Mouse (Mus musculus) megakaryocyte-erythroid progenitor cell, adult 5-6 weeks (primary cell): ENCODE results near the gene Thpo. TPM values are rescaled to one million over a fixed set of nuclear protein-coding genes. Genes with fewer than 3 reads are reported as not detected.

Experiments
- ATAC-seq: replicated peaks from 2 replicates; pipeline ENCODE4 v1.8.0; 2016; ENCODE audit warnings: mild to moderate bottlenecking, inconsistent platforms; ENCODE audit not compliant: severe bottlenecking, poor library complexity, low FRiP score, low TSS enrichment
- total RNA-seq, 2 experiments: library from RNA; stranded (forward) in 1 of 2; stranded (reverse) in 1 of 2; fragments of 200-1000, 215-1000 nt in 1 of 2; fragments of >200 nt in 1 of 2; fragmentation: Nextera tagmentation in 1 of 2; gene quantifications; 2 replicates each; pipeline ENCODE4 v1.2.3; 2014 to 2017

The Thpo gene
- total RNA-seq, 2 experiments from 2014 or later: not detected

GRCm38 (mm10) chr16:20677974-20678675, 56.2 kb downstream of the Thpo start:
- ATAC-seq: peak; percentile 80

GRCm38 (mm10) chr16:20677380-20677779, 56.9 kb downstream of the Thpo start:
- ATAC-seq: no peak

GRCm38 (mm10) chr16:20676702-20677101, 57.6 kb downstream of the Thpo start:
- ATAC-seq: no peak

- no peak for ATAC-seq
Observed at GRCm38 (mm10) chr16:20675213-20675612, 59.1 kb downstream of the Thpo start.

Other genes with a start within 250 kb of the Thpo start
- gene Eif2b5, start 235.7 kb downstream of the Thpo start, total RNA-seq (2014; fragmentation: Nextera tagmentation): 80.8 and 82.4 TPM in 2 replicates
- 108 TPM in 2 replicates for gene Eif2b5, start 235.7 kb downstream of the Thpo start, total RNA-seq (2017)
- gene Dvl3, start 217.5 kb downstream of the Thpo start, total RNA-seq (2014; fragmentation: Nextera tagmentation): 27.7 and 32.8 TPM in 2 replicates
- gene Dvl3, start 217.5 kb downstream of the Thpo start, total RNA-seq (2017): 2.7 and 3.3 TPM in 2 replicates
- gene Ap2m1, start 199.0 kb downstream of the Thpo start, total RNA-seq (2014; fragmentation: Nextera tagmentation): 166 and 200 TPM in 2 replicates
- 113 and 150 TPM in 2 replicates for gene Ap2m1, start 199.0 kb downstream of the Thpo start, total RNA-seq (2017)
- gene Abcf3, start 185.9 kb downstream of the Thpo start, total RNA-seq (2014; fragmentation: Nextera tagmentation): 42.8 and 60.5 TPM in 2 replicates
- gene Abcf3, start 185.9 kb downstream of the Thpo start, total RNA-seq (2017): 38.7 and 42.9 TPM in 2 replicates
- not detected in 2 replicates for gene Vwa5b2, start 145.0 kb downstream of the Thpo start, total RNA-seq (2014; fragmentation: Nextera tagmentation)
- gene Vwa5b2, start 145.0 kb downstream of the Thpo start, total RNA-seq (2017): not detected in 2 replicates
- 13.3 and 32.7 TPM in 2 replicates for gene Eef1akmt4, start 122.9 kb downstream of the Thpo start, total RNA-seq (2014; fragmentation: Nextera tagmentation)
- gene Eef1akmt4, start 122.9 kb downstream of the Thpo start, total RNA-seq (2017): 5.4 and 6.5 TPM in 2 replicates
- gene Gm49333, start 122.9 kb downstream of the Thpo start, total RNA-seq (2014; fragmentation: Nextera tagmentation): not detected in 2 replicates
- gene Gm49333, start 122.9 kb downstream of the Thpo start, total RNA-seq (2017): not detected in 2 replicates
- gene Alg3, start 122.8 kb downstream of the Thpo start, total RNA-seq (2014; fragmentation: Nextera tagmentation): 28.7 and 36.6 TPM in 2 replicates
- gene Alg3, start 122.8 kb downstream of the Thpo start, total RNA-seq (2017): 24.3 and 33.1 TPM in 2 replicates
- not detected in 2 replicates for gene Camk2n2, start 113.2 kb downstream of the Thpo start, total RNA-seq (2014; fragmentation: Nextera tagmentation)
- gene Camk2n2, start 113.2 kb downstream of the Thpo start, total RNA-seq (2017): not detected in 2 replicates
- gene Ece2, start 104.7 kb downstream of the Thpo start, total RNA-seq (2014; fragmentation: Nextera tagmentation): not detected in 2 replicates
- not detected in 2 replicates for gene Ece2, start 104.7 kb downstream of the Thpo start, total RNA-seq (2017)
- gene Psmd2, start 82.9 kb downstream of the Thpo start, total RNA-seq (2014; fragmentation: Nextera tagmentation): 234 and 246 TPM in 2 replicates
- gene Psmd2, start 82.9 kb downstream of the Thpo start, total RNA-seq (2017): 233 and 271 TPM in 2 replicates
- gene Eif4g1, start 66.2 kb downstream of the Thpo start, total RNA-seq (2014; fragmentation: Nextera tagmentation): 287 and 336 TPM in 2 replicates
- gene Eif4g1, start 66.2 kb downstream of the Thpo start, total RNA-seq (2017): 332 and 405 TPM in 2 replicates
- gene Fam131a, start 41.3 kb downstream of the Thpo start, total RNA-seq (2014; fragmentation: Nextera tagmentation): not detected in 2 replicates
- gene Fam131a, start 41.3 kb downstream of the Thpo start, total RNA-seq (2017): 0.85 TPM in 1 of 2 replicates, not detected in the other
- 81.4 and 97.1 TPM in 2 replicates for gene Polr2h, start 16.8 kb downstream of the Thpo start, total RNA-seq (2014; fragmentation: Nextera tagmentation)
- gene Polr2h, start 16.8 kb downstream of the Thpo start, total RNA-seq (2017): 103 and 142 TPM in 2 replicates
- gene Clcn2, start 16.8 kb downstream of the Thpo start, total RNA-seq (2014; fragmentation: Nextera tagmentation): 16.7 and 29.1 TPM in 2 replicates
- gene Clcn2, start 16.8 kb downstream of the Thpo start, total RNA-seq (2017): 4.9 and 8.0 TPM in 2 replicates
- not detected in 2 replicates for gene Chrd, start 1.4 kb downstream of the Thpo start, total RNA-seq (2014; fragmentation: Nextera tagmentation)
- not detected in 2 replicates for gene Chrd, start 1.4 kb downstream of the Thpo start, total RNA-seq (2017)